Mouse (Mus musculus) right cerebral cortex, postnatal 4 days (tissue): ENCODE measurements around the gene Ralgps1.
A peak's percentile ranks its signal among the peaks of the same experiment; 100 is the strongest.
"Not testable (repeated sequence)": the region's sequence is repeated elsewhere in the genome, so short reads cannot be mapped to it uniquely, and the experiment has no call there.

Source experiments
- DNase-seq: peaks from one replicate; pipeline ENCODE4 v3.0.0-alpha.2; 2022

Gene Ralgps1

DNA sequence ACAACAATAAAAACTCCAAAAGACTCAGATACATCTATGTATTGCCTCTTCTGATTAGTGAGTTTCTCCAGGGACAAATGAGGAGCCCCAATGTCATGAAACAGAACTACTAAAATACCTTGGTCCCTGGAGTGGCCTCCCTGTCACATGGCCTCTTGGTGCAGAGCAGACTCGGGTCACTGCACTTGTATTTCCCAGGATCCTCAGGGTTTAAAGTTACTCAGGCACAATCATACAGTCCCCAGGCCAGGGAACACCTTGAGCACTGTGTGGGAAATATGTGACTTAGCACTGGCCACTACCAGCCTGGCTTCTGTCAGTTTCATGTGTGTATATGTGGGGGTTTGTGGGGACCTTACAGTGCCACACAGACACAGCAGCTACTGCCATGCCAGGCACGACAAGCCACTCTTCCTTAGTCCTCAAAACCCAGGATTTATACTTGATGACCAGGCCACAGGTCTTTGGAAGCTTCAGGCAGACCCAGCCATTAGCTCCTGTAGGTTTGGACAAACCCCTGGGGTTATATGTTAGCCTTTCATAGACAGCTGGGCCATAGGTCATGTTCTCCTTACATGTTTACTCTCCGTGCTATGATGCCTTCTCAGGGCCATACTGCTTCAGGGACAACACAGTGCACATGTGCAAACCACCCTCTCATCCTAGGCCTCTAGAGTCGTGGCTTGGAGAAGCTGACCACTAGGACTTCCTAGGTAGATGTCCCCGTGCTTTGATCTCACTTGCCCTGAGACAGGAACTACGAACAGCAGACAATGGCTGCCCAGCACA, 138.3 kb downstream of the Ralgps1 start:
- no peak for DNase-seq

DNA sequence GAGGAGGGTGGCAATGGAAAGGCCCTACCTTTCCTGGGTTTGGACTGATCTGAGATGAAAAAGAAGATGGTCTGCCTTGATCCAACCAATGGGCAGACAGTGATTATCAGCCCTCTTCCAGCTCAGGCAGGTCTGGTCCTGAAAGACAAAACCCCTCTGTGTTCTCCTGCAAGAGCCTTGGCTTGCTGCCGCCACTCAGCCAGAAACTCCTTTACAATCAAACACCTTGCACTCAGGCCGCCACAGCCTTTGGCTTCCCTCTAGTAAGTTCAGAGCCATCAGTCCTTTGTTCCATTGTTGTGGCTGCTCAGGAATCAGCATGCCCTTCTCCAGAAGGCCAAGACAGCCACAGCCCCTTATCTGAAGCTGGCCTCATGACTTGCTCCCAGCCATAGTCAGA, 139.5 kb downstream of the Ralgps1 start:
- no peak for DNase-seq

DNA sequence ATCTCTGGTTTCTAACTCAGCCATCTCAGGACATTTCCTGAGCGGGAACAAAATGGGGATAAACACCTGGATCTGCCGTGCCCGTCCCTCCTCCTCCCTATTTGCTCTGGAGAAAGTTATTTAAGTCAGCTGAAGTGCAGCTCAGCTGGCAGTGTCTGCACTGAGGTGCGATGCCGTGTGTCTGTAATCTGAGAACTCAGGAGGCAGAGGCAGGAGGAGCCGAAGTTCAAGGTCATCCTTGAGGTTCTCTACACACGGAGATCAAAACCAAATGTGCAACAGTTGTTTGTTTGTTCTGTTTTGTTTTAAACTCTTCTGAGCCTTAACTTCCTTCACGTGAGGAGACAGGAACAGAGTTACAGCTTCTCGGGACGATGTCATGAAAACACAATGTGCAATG, 140.6 kb downstream of the Ralgps1 start:
- no peak for DNase-seq

DNA sequence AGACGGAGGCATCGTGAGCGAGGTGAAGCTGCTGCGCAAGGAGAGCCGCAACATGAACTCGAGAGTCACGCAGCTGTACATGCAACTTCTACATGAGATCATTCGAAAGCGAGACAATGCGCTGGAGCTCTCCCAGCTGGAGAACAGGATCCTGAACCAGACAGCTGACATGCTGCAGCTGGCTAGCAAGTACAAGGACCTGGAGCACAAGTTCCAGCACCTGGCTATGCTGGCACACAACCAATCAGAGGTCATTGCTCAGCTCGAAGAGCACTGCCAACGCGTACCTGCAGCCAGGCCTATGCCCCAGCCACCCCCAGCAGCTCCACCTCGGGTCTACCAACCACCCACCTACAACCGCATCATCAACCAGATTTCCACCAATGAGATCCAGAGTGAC, 142.7 kb downstream of the Ralgps1 start:
- no peak for DNase-seq

DNA sequence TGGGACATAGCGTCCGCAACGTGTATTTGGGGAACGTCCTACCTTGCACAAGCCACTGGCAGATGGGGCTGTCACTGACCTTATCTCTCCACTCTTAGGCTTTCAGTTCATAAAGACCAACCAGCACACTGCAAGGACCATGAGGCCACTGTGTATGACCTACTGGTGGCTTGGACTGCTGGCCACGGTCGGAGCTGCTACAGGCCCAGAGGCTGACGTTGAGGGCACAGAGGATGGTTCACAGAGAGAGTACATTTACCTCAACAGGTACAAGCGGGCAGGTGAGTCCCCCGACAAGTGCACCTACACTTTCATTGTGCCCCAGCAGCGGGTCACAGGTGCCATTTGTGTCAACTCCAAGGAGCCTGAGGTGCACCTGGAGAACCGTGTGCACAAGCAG, 143.2 kb downstream of the Ralgps1 start:
- no peak for DNase-seq

DNA sequence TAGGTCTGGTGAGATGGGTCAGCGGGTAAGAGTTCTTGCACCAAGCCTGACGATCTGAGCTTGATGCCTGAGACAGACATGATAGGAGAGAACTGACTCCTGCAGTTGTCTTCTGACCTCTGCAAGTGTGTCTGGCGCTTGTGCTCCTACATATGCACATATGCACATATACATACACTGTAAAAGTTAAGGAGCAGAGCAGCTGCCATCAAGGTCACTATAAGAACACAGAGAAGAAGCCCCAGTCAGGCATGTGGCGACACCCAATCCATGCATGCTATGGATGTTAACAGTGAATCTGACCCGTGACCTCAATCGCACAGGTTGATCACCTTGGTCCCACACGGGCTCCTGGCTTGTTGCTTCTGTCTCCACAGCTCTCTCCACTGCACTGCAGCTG, 145.4 kb downstream of the Ralgps1 start:
- DNase-seq: no peak

DNA sequence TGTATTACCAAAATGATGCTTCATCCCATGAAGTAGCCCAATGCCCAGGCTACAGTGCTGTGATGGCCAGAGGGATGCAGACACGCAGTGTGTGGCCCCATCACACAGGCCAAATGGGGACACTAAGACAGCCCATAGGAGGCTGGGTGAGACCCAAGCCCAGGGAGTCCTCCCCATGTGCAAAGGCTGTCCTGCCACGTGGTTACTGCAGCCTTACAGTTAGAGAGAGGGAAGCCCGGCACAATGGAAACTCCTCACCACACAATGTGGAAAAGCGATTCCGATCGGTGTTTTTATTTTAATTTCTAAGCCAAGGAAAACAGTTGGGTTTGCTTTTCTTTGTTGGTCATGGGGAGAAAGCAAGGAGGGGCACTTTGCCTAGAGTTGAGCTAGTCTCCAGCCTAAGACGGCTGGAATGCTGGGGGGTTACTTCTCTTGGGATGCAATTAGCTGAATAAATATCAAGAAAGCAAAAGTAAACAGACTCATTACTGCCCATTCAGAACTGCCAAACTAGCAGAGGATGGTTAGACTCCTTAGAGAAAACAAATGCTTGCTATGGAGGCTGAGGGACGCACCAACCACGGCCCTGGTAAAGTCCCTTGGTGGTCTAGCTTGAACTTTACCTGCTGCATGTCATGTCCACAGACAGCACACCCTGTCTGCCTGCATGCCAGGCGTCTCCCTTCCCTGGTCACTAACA, 147.5 kb downstream of the Ralgps1 start:
- DNase-seq: no peak

DNA sequence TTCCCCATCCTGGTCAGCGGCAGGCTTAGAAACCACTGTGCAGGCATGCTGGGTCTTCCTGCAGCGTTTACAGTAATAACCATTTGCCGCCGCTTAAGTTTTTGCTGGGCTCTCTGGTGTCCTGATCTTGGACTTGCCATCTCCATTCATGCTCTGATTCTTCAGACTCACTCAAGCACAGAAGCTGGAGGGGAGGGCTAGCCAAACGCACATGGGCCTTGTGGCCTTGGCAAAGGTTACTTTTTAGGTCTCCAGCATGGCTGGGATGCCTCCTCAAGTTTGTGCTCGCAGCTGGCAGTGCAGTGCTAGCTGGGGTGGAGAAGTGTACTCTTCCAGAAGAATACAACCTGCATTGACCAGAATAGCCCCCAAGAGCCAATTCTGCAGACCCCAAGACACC, 148.8 kb downstream of the Ralgps1 start:
- DNase-seq: no peak

DNA sequence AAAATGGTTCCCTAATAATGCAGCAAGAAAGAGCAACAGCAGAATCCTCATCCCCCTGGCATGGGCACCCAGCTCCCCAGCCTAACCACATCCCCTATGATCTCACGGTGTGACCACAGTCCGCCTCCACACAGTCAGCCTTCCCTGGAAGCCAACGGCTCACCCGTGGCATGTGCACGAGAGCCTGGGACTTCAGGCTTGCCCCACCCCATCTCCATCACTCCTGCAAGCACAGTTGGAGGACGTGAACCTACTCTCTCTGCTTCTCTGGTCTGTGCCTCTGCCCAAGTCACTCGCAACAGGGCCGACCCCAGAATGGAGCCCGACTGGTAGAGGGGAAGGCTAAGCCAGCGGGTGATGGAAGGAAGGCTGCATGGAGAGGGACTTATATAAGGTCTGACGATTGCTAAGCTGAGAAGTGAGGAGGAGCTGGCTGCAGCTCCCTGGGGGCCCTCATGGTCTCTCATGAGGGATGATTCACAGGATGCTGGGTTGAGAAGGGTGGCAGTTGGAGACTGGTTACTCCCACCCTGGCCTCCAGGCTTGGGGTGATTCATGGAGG, 149.9 kb downstream of the Ralgps1 start:
- DNase-seq: no peak

DNA sequence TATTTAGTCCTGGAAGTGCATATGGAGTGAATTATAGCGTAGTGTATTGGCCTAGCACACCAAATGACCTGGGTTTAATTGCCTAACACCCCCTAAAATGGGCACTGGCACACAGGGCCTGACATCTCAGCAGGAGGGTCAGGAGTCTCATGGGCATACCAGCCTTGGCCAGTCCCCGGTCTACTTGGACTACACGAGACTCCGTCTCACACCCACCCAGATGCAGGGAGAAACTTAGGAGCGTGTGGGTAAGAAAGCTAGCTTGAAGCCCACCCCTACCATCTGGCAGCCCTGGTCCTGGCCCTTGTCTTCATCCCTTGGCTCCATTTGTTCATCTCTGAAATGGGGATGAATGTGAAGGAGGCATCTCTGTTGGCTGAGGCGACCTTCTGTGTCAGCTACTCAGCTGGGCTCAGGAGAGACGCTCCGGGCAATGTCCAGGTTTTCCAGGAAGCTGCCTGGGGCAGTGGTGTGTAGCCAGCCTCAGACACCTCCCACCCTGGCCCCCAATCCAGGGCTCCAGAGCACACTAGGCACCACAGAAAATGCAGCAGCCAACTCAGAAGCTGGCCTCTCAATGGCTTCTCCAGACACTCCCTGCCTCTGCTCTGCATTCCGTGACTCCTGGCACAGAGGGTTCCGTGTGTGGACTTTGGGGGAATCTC, 150.5 kb downstream of the Ralgps1 start:
- no peak for DNase-seq

DNA sequence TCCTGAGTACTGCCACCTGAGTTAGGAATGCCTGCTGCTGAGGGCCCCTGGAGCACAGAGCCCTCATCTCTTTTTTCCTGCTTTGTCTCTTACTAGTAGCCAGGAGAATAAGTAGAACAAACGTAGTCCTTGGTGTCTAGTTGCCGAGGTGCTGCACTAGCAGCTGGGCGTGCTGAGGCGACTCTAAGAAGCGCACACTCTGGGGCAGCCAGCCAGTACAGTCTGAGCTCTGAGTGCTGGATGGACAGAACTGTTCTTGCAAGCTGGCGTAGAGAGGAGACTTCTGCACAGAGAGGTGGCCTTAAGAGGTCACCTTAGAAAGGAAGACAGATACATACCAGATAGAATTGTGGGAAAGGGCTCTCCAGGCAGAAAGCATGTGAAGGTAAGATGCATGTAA, 151.0 kb downstream of the Ralgps1 start:
- no peak for DNase-seq

DNA sequence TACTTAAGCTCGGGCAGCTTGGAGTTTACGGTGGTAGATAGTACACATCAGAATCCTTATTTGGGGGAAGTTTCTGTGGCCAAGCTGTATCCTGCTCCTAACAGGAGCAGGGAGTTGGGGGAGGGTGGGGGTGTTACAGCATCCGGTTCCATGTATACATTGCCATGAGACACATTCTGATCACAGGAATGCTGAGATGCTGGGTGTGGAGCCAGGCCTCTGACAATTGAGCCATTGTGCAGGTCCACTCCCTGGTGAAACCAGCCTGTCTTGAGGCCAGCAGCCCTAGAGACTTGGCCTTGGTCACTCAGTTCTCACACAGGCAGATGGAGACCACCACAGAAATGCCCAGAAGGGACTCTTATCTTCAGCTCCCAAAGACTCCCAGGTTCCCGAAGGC, 151.6 kb downstream of the Ralgps1 start:
- DNase-seq: no peak

DNA sequence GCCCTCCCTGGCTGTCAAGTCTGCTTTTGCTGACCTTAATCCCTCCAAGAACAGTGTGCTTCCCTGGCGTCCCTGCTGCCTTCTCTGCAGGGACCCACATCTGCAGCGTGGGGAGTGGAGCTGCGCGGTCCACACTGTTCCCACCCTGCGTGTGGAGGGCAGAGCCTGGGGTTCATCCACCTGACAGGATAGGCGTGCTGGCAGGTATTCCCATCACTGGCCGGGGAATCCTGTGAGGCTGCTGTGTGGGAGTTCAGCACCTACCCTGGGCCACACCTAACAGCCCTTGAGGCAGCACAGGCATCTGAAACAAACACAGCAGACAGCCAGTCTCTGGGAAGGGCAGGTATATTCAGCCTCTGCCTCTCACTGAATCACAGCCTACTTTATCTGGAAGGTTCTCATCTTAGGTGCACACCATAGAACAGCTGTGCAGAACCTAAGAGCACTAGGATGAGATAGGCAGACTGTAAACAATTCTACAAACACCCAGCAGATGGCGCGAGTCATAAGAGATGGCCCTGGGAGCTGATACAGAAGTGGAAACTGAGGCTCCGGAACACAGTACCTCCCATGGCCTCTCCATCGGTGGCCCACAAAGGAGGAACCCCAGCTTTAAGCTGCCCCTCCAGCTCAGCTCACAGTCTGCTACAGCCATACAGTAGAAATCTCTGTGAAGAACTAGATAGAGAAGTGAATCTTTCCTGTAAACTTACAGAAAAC, 152.2 kb downstream of the Ralgps1 start:
- peak; percentile 43 for DNase-seq

DNA sequence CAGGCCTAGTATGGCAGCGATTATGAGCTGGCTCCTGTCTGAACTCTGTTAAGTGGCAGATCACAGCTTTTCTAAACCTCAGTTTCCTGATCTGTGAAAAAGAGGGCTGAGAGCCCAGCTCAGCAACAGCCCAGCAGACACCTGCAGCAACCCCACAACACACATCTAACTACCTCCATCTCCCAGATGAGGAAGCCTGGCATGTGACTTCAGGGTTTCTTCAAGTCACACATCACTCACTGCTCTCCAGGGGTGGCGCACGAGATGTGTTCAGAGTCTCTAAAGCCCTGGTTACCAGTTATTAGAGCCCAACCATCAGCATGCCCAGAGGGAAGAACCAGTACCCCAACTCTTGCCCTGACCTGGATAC, 153.9 kb downstream of the Ralgps1 start:
- DNase-seq: no peak

DNA sequence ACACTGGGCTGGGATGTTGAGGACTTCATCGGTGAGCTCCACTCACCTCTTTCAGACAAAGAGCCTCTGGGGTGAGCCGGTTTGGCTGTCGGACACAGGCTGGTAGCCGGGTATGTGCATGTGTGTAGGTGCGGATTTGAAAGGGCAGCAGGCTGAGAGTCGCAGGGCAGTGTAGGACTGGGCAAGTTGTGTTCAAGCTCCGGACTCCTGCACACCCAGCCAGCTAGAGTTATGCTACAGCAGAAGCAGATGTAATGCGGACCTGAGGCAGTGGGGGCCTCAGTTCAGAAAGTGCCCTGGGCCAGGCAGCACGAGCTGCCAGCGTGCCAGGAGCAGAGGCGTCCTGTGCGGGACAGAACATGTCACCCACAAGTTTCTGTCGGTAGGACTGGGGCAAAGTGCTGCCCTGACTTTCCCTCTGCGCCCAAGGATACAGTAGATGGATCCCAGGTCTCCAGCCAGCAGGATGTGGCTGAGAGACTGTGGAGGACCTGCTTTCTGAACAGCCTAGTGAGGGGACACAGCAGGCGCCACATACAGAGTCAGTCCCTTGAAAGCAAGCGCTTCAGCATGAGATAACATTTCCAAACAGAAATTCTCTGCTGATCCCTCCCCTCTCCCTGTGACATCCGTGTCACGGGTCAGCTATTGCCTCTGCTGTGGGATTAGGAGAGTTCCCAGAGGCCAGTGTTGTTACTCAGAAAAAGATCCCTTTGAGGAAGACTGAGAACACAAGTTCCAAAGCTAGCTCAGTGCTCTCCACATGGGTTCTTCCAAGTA, 154.5 kb downstream of the Ralgps1 start:
- no peak for DNase-seq

DNA sequence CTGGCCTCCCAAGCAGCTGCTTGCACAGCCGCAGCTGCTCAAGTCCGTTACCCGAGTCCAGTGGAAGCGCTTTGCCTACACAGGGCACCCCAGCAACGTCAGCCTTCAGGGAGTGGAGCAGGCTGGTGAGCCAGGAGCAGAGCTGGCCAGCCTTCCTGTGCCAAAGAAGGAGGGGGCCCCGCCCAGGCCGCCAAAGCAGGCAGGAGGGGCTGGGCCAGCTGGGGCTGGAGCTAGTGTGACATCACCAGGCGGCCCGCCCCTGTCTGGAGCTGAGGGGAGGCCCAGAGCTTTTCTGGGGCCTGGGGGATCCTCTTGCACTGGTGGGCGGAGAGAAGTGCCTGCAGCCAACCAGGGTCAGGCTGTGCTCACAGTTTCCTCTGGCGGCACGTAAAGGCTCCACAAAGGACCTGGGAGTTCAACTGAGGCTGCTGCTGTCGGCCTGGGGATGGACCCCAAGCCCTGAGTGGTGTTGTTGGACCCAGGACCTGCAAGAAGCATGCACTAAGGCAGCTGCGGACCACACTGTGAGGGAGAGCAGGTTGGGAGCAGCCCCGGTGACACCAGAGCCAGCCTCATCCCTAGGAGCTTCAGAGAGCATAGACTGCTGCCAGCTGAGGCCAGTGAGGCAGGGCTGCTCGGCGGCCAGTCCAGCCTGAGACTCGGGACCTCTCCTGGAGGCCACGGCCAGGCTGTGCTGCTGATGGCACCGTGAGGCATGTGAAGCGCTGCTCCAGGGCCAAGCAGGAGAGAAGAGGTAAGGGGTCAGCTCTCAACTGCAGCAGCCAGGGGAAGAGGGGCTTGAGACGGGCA, 155.4 kb downstream of the Ralgps1 start, which contains the start of gene Angptl2:
TSS of gene Angptl2 (plus strand) at position 370 of the 810 bp plus-strand sequence.
- DNase-seq: peak; percentile 63

DNA sequence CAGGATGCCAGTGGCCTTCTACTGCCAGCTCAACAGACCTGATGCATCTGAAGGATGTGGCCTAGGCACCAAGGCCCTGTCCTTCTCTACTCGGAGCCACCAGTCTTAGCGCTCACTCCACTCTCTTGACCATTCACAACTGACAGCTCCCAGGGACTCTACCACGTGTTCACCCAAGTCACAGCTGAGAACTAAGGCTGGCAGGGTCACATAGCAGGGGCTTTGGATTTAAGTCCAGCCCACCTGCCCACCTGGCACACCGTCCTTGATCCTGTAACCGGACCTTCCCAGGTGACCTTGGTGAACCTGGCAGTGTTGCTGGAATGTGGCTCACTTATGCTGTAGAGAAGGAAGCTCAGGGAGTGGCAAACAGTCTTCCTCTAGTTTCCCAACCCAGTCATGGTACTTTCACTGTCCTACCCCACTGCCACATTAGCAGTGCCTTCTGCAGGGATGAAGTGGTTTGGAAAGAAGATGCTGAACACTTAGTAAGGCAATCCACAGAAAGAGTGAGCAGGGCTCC, 156.0 kb downstream of the Ralgps1 start:
- no peak for DNase-seq

DNA sequence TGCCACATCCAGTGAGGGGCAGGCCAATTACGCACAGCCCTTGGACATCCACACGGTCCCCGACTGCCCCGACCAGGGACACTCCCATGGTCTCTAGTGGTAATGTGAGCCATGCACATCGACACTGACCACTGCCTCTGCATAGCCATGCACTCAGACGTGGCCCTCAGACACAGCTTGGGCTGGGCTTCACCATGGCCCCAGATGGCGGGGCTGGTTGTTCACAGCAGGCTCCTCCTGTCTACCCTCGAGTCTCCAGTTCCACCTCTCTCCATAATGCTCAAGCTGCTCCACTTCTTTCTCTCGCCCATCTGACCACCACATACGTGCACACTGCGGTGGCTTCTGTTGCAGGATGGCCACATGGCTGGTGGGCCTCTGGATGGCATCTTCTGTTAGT, 160.0 kb downstream of the Ralgps1 start:
- not testable (repeated sequence) for DNase-seq

DNA sequence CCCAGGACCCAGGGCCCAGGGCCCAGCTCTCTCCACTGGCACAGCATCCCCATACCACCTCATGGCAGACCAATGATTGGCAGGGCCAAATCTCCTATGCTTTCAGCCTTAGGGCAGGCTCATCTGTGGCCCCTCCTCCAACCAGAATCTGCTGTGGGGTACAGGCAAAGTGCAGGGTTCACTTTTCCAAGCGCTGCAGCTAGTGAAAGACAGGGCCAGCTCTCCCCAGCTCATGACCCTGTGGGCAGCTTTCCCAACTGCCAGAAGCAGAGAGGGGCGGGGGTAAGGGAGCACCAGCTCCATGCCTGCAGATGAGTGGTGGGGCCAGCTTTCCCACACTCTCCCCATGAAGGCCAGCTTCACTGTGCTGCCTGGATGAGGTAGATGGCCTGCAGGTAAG, 160.4 kb downstream of the Ralgps1 start:
- DNase-seq: no peak

DNA sequence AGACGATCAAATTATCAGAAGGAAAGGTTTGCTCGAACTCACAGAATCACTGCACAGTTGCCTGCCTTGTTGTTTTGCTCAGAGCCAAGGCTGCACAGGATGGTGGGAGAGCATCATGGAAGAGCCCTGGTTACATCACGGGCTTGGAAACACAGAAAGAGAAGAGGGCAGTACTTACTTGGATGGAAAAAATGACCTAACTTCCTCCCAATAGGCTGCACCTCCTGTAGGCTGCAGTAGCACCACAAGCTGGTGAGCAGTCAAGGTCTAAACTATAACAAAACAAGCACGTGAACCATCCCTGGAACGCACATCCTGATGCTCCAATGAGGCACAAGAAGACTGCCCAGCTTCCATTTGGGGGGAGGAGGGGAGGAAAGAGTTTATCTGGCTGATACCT, 163.2 kb downstream of the Ralgps1 start:
- no peak for DNase-seq

DNA sequence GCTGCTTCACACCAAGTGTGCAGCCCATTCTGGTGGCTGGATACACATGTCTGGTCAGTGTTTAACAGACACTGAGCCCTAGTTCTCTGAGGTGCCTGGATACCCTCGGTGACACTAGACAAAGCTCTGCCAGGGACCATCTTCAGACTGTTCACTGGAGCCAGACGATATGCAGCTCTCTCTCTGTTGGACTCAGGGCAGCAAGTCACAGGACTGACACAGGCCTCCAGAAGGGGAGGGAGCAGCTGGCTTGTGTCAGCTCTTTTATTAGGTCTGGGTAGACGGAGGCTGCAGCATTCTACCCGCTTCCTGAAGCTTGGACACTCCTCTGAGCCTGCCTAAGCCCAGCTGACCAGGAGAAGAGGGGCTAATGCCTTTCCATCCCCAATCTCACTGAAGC, 164.2 kb downstream of the Ralgps1 start:
- no peak for DNase-seq
